Mouse (Mus musculus) layer of hippocampus, adult 18-20 months (tissue): ENCODE measurements around the gene Dstyk. TPM values are rescaled to one million over a fixed set of nuclear protein-coding genes. Genes with fewer than 3 reads are reported as not detected.

Experiments
- DNase-seq, 2 experiments: peaks; one replicate each; pipeline ENCODE4 v3.0.0; 2022; ENCODE audit warnings: low spot score in 2 of 2
- long read RNA-seq: library from polyadenylated mRNA; stranded (forward); transcript quantifications from one replicate; pipeline ENCODE4 v2.0.0, GENCODE M21; 2021
- total RNA-seq, 2 experiments: library from RNA; stranded (reverse); gene quantifications; 2 replicates each; pipeline ENCODE4 v1.2.3; 2021

Gene Dstyk
- 10 to 100 TPM; 53.2 to 53.9 TPM for total RNA-seq
- long read RNA-seq, full-length matches to known transcripts = 21 of 46 reads
- long read RNA-seq, partial matches to known transcripts = 12 of 46 reads
- long read RNA-seq, other reads (novel, unspliced or antisense) = 13 of 46 reads

DNA sequence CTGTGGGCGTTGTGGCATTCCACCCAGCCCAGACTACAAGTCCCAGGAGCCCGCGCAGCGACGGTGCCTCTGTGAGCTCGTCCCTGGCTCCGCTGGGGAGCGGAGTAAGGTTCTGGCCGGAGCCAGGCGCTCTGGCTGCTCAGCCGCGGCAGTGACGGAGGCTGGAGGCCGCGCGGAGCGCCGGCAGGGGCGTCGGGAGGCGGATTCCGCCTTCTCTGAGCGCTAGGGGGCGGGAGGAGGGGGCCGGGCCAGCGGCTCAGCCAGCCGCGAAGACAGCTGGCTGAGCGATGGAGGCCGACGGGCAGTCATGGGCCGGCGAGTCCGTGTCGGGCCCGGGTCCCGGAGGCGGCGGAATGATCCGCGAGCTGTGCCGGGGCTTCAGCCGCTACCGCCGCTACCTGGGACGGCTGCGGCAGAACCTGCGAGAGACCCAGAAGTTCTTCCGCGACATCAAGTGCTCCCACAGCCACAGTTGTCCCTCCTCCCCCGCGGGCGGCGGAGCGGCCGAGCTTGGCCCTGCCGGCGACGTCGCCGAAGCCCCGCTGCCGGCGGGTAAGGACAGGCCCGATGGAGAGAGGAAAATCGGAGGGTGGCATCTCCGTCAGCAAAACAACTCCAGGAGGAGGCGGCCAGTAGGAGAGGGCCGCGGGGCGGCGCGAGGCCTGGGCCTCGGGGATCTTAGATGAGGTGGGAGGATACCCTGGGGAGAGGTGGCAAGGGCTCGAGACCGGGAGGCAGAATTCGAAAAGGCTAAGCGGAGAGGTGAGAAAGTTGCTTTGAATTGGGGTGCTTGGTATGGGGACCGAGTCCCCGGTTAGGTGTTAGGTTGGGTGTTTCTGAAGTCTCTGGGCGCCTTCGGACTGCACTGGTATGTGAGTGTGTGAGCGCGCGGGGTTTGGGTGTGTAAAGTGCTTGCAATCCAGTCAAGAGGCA lies at the start of gene Dstyk:
TSS of gene Dstyk (plus strand) at position 237 of the 933 bp plus-strand sequence.
- peak; percentile 91 to 94 for DNase-seq

DNA sequence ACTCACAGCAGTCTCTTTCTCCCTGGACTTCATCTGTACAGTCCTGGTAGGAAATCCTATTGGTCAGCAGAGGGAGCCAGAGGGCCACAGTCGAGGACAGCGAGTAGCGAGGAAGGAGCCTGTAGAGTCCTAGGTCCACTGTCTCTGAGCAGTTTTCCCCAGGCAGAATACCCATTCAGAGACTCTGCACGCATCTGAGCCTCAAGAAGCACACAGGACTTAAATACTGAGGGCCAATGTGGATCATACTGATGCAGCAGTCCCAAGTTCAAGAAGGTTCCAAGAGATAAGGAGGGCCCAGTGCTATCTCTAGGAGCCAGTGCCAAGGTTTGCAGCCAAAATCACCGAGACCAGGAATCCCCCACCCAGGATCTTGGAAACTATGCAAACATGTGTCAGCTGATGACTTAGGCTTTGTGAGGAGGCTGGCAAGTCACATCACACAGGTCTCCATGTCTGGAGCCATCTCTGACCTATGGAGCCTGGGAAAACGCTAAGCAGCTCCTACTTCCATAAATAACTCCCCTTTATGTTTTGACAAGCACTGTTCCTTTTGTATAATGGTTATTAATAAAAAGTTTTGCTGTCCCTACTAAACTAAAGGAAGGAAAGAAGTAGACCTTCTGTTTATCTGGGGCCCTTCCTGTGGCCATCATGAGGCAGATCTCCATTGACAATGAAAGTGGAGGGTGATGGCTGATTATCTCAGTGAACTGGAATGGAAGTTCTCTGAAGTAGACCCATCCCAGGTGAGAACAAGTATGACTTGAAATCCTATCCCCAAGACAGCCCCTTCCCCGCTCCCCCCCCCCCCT lies 49.5 kb upstream of the Dstyk start:
- peak; percentile 73 to 93 for DNase-seq

- no peak for DNase-seq
Observed at GRCm38 (mm10) chr1:132370681-132371173, 46.6 kb upstream of the Dstyk start.

DNA sequence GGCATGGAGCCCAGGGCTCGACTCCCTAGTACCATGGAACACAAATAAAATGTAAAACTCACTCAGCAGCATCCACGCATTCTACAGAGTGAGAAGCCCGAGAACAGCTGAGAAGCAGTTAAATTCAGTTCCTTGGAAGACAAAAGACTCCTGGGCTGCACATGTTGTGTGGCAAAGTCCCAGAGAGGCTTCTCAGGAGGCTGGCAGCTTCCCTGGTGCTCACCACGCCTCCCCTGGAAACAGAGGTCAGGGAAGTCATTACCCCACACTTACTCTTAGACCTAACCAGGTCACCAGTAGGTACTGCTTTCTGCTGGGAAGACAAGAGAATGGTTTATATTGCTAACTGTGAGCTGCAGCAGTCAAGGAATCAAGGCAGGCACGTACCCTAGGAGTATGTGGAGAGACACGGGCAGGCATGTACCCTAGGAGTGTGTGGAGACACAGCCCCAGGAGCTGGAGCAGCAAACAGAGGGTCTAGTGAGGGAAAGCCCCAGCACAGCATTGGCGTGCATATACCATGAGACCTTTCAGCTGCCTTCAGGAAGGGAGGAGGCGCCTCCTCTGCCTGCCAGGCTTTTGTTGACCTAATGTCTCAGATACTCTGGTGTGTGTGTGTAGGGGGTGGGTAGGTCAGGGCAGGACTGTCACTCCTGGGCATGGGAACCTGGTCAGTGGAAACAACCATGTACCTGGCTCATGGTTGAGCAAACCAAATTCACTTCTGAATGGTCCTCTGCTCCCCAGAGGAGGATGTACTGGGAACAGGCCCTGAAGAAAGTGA lies 45.9 kb upstream of the Dstyk start:
- DNase-seq = no peak

DNA sequence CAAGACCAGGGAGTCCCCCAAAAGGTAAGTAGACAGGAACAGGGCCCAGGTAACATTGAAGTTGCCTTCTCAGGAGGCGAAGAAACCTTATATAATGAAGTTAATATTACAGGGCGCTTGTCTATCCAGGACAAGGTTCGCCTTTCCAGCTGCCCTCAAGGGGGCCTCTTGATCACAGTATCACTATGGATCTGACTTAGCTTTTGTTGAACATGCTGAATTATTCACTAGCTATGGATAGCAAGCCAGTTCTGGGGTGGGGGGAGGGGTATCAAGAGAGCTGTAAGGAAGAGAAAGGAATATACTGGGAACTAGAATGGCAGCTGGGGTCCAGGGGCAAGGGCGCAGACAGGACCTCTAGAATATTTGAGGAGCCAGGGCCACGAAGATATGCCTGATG lies 45.0 kb upstream of the Dstyk start:
- DNase-seq = no peak

DNA sequence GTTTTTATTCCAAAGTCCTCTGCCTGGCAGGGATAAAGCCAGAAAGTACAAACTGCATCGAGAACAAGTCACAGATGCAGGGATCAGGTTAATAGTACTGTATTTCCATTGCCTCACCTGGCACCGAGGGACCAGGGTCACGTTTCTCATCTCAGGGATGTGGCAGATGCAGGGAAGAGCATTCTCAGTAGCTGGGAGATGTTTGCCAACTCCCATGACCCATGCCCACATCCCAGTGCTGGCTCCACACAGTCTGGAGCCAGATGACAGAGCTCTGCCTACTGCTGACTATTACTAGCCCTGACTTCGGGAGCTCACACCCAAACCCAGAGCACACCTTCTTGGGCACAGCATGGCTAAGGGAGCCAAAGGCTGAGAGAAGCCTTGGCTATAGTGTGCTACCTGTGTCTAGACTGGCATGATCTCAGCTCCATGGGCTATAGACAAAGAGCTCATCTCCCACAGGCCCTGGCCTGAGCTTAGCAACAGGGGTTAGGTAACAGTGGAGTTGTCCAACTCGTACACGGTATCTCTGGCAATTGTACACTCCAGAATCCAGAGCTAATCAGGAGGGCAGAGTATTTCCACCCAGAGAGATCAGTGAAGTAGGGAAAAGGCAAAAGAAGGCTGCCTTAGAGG lies 44.3 kb upstream of the Dstyk start:
- no peak for DNase-seq

GRCm38 (mm10) chr1:132374140-132374872 lies 43.0 kb upstream of the Dstyk start:
- DNase-seq = no peak

DNA sequence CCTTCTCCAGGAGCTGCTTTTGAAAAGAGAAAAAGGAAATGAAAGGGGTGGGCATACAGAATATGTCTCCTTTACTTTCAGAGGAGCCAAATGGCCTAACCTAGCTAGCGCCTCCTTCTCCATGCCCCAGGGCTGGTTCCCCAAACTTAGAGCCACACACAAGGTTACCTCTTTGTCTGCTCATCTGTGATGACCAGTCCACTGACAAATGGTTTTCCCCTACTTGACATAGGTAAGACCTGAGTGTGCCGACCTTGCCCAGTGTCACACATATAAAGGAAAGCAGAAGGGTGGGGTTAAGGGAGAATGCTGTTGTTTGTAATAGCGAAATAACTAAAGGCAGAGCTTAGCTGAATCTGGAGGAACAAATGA lies 42.5 kb upstream of the Dstyk start:
- DNase-seq = no peak

DNA sequence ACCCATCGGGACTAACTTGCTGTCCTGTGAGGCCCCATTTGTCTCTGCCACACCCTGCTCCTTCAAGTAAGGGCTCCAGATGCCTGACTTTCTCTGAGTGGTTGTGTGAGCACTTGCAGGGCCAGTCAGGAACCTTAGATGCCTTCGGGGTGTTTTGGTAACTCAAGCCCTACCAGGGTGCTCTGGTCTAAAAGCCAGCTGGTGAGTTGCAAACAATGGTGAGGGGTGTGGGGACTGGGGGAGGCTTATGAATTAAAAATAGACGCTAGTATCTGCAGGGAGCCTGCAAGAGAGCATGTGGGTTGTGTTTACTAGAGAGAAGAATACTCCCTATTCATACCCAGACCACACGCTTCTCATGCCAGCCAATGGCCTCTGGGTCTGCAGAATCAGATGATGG lies 42.1 kb upstream of the Dstyk start:
- DNase-seq = peak in 1 of 2 experiments; percentile 72

DNA sequence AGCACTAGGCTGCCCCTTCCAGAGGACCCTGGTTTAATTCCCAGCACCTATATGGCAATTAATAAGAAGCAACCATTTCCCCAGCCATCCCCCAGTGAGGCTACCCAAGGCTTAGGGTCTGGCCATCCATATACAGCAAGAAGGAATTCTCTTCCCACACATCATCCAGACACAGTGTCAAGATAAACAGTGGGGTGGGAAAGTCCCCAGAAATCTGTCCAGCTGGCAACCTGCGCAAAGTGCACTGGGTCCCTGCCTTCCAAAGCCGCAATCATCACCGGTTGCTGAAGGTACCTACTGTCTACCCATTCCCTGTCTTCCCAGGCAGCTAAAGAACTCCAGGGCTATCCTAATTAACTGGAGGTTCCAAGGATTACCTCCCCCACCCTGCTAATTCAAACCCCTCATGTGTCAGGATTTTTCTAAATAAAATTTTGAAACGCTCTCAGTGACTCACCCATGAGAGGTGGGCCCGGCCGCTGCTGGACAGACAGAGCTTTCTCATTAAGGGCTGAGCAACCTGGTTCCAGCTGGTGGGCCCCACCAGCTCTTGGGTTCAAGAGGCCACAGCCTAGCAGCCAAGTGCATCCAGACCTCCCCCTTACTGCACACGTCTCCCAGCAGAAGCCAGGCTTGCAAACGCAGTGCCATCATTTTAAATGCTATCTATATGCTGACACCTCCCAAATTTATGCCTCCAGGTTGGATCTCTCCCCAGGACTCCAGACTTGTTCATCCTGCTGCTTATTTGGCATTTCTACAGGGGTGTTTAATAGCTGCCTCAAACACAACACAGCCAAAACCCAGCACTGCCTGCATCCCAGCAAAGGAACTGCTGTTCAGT lies 40.9 kb upstream of the Dstyk start:
- DNase-seq = no peak

GRCm38 (mm10) chr1:132377055-132377365 lies 40.3 kb upstream of the Dstyk start:
- no peak for DNase-seq

DNA sequence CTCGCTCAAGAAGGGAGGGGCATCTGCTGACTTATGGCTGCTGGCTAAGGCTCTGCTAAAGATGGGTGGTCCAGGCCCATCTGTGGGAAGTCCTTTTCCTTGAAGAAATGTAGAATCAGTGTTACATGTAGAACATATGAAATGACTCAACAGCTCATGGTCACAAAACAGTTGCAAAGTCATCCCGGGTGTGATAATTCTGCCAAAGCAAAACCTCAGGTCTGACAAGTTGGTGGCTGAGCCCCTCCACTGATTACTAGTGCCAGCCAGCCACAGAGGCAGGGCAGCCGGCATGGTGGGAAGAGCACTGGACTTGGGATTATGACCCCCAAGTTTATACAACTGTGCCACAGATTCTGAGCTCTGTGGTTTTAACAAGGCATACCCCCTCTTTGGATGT lies 39.5 kb upstream of the Dstyk start:
- DNase-seq = no peak

DNA sequence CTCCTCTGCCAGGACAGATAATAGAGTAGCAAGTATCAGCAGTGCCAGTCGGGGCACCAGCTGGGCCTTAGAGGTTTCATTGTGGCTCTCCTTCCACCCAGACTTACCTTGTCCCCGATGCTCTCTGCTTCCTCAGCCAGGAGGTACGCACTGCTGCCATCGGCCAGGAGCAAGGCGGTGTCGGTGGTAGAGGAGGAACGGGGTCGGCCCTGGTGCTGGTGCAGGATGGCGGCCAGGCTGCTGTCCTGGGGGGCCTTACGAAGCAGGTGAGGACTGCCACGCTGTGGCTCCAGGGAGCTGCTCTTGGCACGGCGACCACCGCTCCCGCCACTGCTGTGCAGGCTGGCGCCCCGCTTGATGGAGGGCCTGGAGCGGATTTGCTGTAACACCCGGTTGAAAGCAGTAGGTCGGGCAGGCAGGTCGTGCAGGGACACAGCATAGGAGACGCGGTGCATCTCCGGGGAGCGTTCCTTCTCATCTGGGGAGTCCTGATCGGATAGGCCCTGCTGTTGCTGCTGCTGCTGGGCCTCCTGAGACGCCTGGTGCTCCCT lies 36.7 kb upstream of the Dstyk start:
- no peak for DNase-seq

DNA sequence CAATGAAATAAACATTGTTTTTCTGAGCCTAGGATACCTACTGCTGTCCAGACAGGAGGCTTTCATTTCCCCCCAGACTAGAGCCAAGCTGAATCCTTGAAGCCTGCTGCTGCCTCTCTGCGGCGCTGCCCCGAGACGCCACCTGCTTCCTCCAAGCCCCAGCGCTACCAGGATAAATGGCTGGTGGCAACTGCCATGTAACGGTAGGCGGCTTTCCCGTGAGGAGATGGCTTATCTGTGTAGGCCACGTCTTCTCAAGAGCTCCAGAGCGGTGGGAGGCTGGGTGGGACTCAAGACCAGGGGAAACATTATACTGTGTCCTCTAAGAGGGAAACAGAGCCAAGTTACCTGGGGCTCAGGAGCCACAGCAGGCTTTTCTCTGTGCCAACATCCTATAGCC lies 35.4 kb upstream of the Dstyk start:
- no peak for DNase-seq

DNA sequence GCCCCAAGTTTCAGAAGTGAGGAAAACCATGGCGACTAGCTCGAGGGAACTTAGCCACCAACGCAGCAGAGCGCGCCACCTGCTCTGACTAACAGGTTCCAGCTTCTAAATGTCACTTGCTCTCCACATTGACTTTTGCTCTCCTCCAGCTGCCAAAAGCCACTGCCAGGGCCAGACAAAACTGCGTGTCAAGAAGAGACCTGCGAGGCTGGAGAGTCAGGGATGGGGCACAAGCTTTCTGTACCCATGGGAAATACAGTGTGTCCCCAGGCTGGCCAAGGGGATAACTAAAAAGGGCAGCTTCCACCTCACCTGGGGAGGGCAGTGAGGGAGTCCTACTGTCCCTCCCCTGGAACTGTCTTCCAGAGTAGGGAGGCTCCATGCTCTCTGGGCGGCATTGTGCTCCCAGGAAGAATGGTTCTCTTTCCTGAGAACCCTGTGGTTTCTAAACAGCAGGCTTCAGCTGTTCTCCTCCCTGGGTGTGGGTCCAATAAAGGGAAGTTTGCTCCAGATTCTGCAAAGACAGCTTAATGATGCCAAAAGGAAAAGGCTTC lies 33.3 kb upstream of the Dstyk start:
- no peak for DNase-seq

DNA sequence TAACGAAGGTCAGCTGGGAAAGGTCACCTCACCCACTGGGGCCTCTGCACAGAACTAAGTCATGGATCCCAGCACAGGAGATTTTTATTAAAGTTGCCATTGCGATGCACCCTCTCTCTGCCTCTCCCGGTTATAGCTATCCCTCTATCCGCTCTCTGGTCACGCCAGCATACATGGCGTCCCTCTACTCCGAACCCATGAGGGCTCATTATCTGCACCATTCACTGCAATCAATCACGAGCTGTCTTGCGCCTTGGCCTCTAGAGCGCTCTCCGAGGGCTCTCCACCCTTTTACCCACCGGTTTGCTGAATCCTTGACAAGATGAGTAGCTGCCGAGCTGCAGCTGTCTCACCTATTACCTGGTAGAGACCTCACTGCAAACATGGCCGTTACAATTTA lies 32.1 kb upstream of the Dstyk start:
- no peak for DNase-seq

DNA sequence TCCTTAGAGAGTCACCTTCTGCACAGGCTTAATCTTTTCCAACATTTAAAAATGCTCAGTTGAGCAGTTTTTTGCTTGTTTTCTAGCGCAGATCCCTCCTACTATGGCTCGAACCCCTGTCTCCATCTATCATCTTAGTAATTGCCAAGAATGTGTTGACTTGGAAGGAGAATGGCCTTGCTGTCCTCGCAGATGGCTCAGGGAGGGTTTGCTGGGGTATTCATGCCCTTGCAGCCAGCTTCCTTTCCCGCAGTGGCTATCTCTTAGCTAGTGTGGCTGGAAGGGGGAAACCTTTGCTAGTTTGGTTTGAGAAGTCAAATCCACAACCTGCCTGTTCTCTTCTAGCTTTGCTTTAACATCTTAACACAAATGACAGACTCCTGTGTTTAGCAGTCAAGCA lies 31.6 kb upstream of the Dstyk start:
- DNase-seq = no peak

GRCm38 (mm10) chr1:132386266-132386665 lies 31.1 kb upstream of the Dstyk start:
- DNase-seq = peak in 1 of 2 experiments; percentile 85
